Mouse (Mus musculus): ENCODE results near the gene Per2.
A peak's percentile ranks its signal among the peaks of the same experiment; 100 is the strongest.
"Not testable (repeated sequence)": the region's sequence is repeated elsewhere in the genome, so short reads cannot be mapped to it uniquely, and the experiment has no call there.

Per2 gene

DNA sequence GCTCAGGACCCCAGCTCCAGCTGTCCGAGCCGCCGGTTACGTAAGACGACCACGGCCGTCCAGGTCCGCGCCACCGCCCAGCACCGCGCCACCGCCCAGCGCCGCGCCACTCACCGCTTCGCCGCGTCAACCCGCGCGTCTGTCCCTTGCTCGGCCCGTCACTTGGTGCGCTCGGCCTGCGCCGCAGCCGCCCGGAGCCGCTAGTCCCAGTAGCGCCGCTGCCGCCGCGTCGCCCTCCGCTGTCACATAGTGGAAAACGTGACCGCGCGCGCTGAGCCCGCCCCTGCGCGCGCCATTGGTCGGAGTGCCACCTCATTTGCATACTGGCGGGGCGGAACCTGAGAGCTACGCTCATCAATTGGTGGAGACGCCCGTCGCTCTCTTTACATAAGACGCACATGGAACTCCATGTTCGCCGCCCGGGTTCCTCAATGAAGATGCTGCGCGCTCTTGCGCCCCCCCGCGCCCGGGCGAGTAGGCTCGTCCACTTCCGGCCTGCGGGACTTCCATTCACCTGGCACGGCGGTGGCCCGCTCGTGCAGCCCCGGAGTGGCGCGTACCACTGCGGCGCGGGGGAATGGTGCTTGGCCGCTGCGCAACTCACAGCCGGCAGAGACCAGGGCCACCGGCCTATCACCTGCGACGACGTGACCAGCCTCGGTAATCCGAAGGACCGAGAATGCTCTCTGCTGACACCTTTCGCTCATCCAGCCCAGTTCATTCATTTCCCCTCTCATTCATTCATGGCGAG lies at the start of gene Per2:
Gene Per2, minus strand, starts transcription at position 266 of the 751 bp plus-strand sequence.
- DNase-seq (ENCODE audit: extremely low read depth, insufficient read length, low spot score), result peak; percentile 100

DNA sequence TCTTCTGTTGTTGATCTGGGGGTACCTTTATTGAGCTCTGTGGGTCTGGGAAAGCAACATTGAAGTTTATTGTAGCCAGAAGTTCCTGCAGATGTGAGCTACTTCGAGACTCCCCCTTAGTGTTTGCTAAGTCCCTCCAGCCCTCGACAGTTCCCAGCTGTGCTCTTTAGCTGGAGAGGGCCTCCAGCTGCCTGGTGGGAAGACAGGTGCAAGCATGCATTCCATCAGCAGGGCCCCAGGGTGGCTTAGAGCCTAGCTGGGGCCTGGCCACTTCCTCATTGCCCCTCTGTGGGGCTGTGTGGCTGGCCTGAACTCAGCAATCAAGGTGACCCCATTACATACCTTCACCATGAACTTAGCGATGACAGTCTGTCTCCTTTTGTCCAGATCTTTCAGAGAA lies 45.5 kb upstream of the Per2 start:
- no peak for DNase-seq (ENCODE audit: extremely low read depth, insufficient read length, low spot score)

DNA sequence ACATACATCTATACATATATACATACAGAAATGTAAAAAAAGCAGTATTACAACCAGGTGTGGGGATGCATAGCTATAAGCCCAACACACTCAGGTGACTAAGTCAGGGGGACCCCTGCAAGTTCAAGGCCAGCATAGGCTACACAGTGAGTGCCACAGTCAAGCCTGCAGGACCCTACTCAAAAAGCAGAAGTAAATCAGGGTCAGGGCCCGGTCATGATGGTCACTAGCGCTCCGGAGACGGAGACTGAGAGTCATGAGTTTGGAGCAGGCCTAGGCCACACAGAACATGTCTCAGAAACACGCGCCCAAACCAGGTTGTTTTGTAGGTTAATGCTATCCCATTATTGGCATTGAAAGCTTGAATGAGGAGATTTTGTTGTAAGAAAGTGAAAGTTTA lies 39.5 kb upstream of the Per2 start:
- no peak for DNase-seq (ENCODE audit: extremely low read depth, insufficient read length, low spot score)

GRCm38 (mm10) chr1:91495321-91495720 lies 36.2 kb upstream of the Per2 start:
- DNase-seq (ENCODE audit: extremely low read depth, insufficient read length, low spot score), result no peak

DNA sequence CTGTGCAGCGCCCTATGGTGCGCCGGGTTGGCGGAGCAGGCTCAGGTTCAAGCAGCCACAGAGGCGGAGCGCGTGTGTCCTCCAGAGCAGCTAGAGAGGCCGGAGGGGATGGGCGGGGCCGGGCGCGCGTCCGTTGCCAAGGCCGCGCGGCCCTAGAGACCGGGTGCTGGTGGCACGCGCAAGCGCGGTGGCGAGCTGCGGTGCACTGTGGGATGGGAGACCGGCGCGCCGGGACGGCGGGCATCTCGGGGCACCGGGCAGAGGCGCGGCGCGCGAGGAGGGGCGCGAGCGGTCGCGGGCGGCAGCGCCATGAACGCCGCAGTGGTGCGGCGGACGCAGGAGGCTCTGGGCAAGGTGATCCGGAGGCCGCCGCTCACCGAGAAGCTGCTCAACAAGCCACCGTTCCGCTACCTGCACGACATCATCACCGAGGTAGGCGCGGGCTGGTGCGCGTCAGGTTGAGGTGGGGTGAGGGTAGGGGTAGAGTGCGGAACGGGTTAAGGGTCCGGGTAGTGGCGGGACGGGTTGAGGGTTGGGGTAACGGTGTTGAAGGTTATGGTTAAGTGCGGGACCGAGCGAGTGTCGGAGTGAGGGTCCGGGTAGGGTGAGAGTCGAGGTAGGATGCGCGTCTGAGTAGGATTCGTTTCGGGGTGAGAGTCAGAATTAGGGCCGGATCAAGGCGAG lies 35.5 kb upstream of the Per2 start, which contains the start of gene Traf3ip1:
Gene Traf3ip1, plus strand, starts transcription at position 191 of the 684 bp plus-strand sequence.
- DNase-seq (ENCODE audit: extremely low read depth, insufficient read length, low spot score), result peak; percentile 94

- no peak for DNase-seq (ENCODE audit: extremely low read depth, insufficient read length, low spot score)
Observed at GRCm38 (mm10) chr1:91493938-91494337, 34.8 kb upstream of the Per2 start.

- DNase-seq (ENCODE audit: extremely low read depth, insufficient read length, low spot score), result peak; percentile 56
Observed at GRCm38 (mm10) chr1:91492740-91493139, 33.6 kb upstream of the Per2 start.

GRCm38 (mm10) chr1:91490322-91490721 lies 31.2 kb upstream of the Per2 start:
- DNase-seq (ENCODE audit: extremely low read depth, insufficient read length, low spot score), result peak; percentile 77

DNA sequence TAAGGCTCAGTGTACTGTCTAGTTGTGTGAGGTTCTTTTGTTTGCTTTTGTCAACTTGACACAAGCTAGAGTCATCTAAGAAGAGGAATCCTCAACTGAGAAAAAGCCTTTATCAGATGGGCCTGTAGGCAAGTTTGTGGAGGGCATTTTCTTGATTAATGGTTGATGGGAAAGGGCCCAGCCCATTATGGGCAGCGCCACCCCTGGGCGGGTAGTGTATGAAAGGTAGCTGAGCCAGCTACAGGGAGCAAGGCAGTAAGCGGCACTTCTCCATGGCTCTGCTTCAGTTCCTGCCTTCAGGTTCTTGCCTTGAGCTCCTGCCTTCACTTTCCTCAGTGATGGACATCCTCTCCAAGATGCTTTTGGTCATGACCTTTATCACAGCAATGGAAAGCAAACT lies 27.0 kb upstream of the Per2 start:
- DNase-seq (ENCODE audit: extremely low read depth, insufficient read length, low spot score), result no peak

DNA sequence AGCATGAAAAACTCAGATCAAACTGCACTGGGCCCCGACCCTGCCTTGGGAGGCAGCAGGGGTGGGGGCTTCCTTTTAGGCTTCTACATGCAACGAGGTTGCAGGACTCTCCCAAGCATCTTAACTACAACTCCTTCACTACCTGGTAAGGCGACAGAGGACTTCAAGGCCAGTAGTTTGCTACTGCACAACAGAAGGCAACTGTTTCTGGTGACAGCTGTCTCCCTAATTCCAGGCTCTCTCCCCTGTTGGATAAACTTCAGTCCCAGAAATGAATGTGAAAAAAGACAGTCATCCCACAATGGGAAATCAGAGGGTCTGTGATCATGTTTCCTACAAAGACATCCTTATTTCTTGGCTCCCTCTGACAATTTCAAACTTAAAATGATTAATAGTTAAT lies 26.3 kb upstream of the Per2 start:
- no peak for DNase-seq (ENCODE audit: extremely low read depth, insufficient read length, low spot score)

DNA sequence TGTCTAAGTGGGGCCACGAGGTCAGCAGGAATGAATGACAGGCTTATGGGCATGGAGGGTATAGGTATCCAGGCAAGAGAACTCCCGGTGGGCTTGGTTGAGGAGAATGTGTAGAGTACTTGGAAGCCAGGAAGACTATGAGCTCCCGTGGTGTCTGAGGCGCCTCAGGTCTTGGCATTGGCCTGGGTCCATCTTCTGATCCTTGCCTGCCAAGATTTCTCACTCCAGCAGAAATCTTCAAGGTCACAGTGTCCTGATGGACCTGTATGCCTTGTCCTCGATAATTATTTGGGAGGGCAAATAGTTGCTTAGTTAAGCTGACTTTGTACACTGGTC lies 24.9 kb upstream of the Per2 start:
- no peak for DNase-seq (ENCODE audit: extremely low read depth, insufficient read length, low spot score)

GRCm38 (mm10) chr1:91483304-91484010 lies 24.3 kb upstream of the Per2 start:
- peak; percentile 72 for DNase-seq (ENCODE audit: extremely low read depth, insufficient read length, low spot score)

DNA sequence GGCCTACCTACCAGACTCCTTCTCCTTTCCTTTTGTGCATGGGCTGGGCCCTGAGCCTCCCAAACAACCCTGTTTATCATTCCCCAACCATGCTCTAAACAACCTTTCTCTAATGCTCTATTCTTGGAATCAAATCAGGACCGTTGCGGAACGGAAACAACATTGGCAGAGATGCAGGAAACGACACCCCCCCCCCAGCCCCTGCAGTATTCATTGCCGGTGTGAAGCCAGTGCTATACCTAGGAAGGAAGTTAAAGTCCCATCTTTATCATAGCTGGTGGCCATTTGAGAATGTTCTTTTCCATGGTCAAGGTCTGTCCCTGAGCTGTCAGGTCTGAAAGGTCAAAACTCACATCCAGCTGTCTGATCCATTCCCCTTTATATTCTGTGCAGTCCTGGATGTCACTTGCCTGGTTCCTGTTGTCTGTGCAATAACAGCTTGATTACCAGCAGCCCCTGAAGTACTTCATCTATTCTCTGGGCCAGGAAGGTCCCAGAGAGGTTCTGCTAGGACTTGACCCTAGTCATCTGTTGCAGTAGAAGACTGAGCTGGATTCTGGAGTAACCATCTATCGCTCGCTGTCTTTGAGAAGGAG lies 23.6 kb upstream of the Per2 start:
- no peak for DNase-seq (ENCODE audit: extremely low read depth, insufficient read length, low spot score)

- no peak for DNase-seq (ENCODE audit: extremely low read depth, insufficient read length, low spot score)
Observed at GRCm38 (mm10) chr1:91478958-91479357, 19.8 kb upstream of the Per2 start.

DNA sequence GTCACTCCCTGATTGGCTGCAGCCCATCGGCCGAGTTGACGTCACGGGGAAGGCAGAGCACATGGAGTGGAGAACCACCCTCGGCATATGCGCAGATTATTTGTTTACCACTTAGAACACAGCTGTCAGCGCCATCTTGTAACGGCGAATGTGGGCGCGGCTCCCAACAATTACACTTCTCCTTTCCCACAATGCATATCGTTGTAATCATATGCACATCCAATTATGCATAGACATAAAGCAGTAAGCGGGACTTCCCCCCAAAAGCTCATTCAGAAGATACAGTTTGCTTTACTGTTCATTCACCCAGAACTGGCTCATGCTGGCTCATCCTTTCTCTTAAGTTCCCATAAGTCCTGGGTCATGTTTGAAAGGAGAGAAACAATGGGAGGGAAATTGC lies 19.0 kb upstream of the Per2 start:
- DNase-seq (ENCODE audit: extremely low read depth, insufficient read length, low spot score), result not testable (repeated sequence)

GRCm38 (mm10) chr1:91469888-91470419 lies 10.8 kb upstream of the Per2 start:
- no peak for DNase-seq (ENCODE audit: extremely low read depth, insufficient read length, low spot score)

DNA sequence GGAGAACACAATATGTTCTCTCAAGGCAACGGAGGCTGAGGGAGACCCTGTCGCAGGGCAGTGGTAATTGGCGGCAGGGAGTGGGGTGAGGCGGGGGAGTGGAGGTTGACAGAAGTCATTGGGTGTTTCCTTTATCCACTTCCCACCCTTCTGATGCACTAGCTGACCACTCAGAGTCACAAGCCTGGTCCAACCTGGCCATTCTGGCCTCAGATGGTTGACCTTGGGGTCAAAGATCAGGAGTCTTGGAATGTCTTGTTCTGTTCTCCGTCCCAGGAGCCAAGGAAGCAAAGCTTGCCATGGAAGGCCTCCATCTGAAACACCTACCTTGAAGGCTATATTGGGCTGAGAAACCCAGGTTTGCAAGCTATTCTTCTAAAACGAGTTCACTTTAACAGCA lies 7.1 kb upstream of the Per2 start:
- DNase-seq (ENCODE audit: extremely low read depth, insufficient read length, low spot score), result no peak

DNA sequence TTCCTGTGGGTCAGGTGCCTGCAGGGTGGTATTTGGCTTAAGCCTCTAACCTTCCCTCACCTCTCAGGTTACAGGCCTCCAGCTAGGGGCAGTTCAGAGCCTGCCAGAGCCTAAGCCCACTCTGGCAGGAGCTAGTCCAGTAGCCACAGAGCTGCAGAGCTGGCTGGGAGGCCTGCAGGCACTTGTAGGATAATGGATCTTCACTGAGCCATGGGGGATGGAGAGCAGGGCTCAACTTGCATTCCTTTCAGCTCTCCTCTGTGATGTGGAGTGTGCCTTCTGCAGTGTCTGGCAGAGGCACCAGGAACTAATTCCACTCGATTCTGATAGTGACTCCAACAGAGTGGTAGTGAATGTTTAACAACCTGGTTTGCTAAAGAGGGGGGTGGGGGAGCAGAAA lies 6.1 kb upstream of the Per2 start:
- no peak for DNase-seq (ENCODE audit: extremely low read depth, insufficient read length, low spot score)

DNA sequence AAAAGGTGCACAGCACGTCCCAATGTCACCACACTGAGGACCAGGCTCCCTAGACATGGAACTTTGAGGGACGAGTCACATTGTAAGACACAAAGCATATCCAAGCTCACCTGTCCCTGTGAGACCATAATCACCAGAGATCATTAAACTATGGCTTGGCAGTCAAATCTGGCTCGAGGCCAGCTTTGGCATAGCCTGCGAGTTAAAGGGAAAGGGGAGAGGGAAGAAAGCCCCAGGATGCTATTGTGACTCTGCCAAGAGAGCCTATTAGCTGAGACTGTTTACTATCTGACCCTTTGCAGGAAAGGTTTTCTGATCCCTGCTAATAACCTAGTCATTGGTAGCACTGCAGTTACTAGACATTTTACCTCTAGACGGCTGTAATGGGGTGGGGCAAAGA lies 5.3 kb upstream of the Per2 start:
- DNase-seq (ENCODE audit: extremely low read depth, insufficient read length, low spot score), result no peak

GRCm38 (mm10) chr1:91463336-91463995 lies 4.3 kb upstream of the Per2 start:
- no peak for DNase-seq (ENCODE audit: extremely low read depth, insufficient read length, low spot score)

- DNase-seq (ENCODE audit: extremely low read depth, insufficient read length, low spot score), result peak; percentile 46
Observed at GRCm38 (mm10) chr1:91460564-91460963, 1.4 kb upstream of the Per2 start.

All from 3134 (cell line).